Mouse (Mus musculus) limb, embryonic 14.5 days (tissue): ENCODE results near the gene Kit. TPM values are rescaled to one million over a fixed set of nuclear protein-coding genes. Genes with fewer than 3 reads are reported as not detected.

Experiments
- ATAC-seq: fragments of 200-750 bp; cut with Nextera tagmentation; 2 replicates; pipeline ENCODE4 v1.8.0; 2017; ENCODE audit warnings: low read depth, moderate number of reproducible peaks, moderate TSS enrichment; ENCODE audit not compliant: low FRiP score
- DNase-seq: peaks from one replicate; pipeline ENCODE4 v3.0.0-alpha.2; 2015; ENCODE audit warnings: low spot score
- H3K27ac ChIP-seq: fragments of 300-500 bp; sonication (generic); replicated peaks from 2 replicates; pipeline ENCODE4 v1.5.1; 2014; ENCODE audit warnings: low read depth, mild to moderate bottlenecking, low read length, moderate library complexity, mixed read lengths
- H3K27me3 ChIP-seq: fragments of 300-500 bp; sonication (generic); 2 replicates; pipeline ENCODE4 v1.6.1; 2014; ENCODE audit warnings: low read length, mixed read lengths; ENCODE audit not compliant: control insufficient read depth, insufficient read depth
- H3K36me3 ChIP-seq: fragments of 300-500 bp; sonication (generic); 2 replicates; pipeline ENCODE4 v1.6.1; 2014; ENCODE audit warnings: mild to moderate bottlenecking, low read length, moderate library complexity, mixed read lengths; ENCODE audit not compliant: control insufficient read depth, insufficient read depth
- H3K4me1 ChIP-seq: fragments of 300-500 bp; sonication (generic); 2 replicates; pipeline ENCODE4 v1.6.1; 2014; ENCODE audit warnings: antibody characterized with exemption, low read length, mixed read lengths; ENCODE audit not compliant: control insufficient read depth, insufficient read depth
- H3K4me2 ChIP-seq: fragments of 300-500 bp; sonication (generic); replicated peaks from 2 replicates; pipeline ENCODE4 v1.6.1; 2014; ENCODE audit warnings: low read depth, mild to moderate bottlenecking, low read length, moderate library complexity; ENCODE audit not compliant: severe bottlenecking
- H3K4me3 ChIP-seq: fragments of 300-500 bp; sonication (generic); replicated peaks from 2 replicates; pipeline ENCODE4 v1.5.1; 2014; ENCODE audit warnings: low read length
- H3K9ac ChIP-seq: fragments of 300-500 bp; sonication (generic); 2 replicates; pipeline ENCODE4 v1.6.1; 2014; ENCODE audit warnings: mild to moderate bottlenecking, low read depth, low read length, moderate library complexity; ENCODE audit not compliant: severe bottlenecking
- H3K9me3 ChIP-seq: fragments of 300-500 bp; sonication (generic); 2 replicates; pipeline ENCODE4 v1.6.1; 2016; ENCODE audit warnings: low read length; ENCODE audit not compliant: control insufficient read depth
- POLR2A ChIP-seq: fragments of 200-500 bp; IDR thresholded peaks from 2 replicates; pipeline ENCODE4 v1.8.0; 2012; ENCODE audit warnings: inconsistent platforms, mild to moderate bottlenecking, moderate library complexity, borderline replicate concordance; ENCODE audit not compliant: insufficient read depth, insufficient read length; ENCODE audit errors: extremely low read depth
- WGBS: fragments of 180-500 bp; shearing (Covaris S2); extraction: QIAGEN DNeasy Blood & Tissue Kit; methylation state at CpG from one replicate; pipeline ENCODE4 v1.1.7; 2014; 5-methylcytosine and 5-hydroxymethylcytosine counted together
- polyA plus RNA-seq, 2 experiments: library from polyadenylated mRNA; depleted of rRNA in 1 of 2; stranded (reverse) in 1 of 2; unstranded in 1 of 2; fragments of >200 nt; fragmentation: Nextera tagmentation in 1 of 2; extraction: Ambion mirVana in 1 of 2; gene quantifications; 2 replicates each; pipeline versions ENCODE4 v1.2.1 to v1.2.3; 2012 to 2014

The Kit gene
- polyA plus RNA-seq, 2 experiments: 16.1 to 17.7 TPM

DNA sequence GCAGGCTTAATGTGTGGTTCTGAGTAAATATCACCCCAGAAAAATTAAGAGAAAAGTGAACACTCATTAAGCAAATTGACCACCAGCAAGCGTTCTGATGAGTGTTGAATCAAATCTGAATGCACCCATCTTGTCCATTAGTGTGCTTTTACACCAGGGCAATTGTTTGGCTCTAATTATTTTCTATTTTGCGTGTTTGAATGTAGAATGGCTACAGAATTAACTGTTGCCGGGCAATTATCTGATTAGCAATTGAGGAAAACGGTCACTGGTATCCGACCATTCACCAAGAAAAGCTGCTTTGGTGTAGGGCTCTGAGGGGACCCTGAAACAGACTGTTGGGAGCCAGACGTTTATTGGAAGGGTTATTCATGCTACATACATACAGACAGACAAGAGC, 16.2 kb downstream of the Kit start:
- Histone ChIP-seq H3K9ac (no peak overlapping the region), H3K27me3 (no peaks in the 10 kb centered on the region), H3K4me1 (peaks cover 5% of the 10 kb centered on the region; the same call in 1 of the 2 replicates), H3K4me2 (no peak overlapping the region), H3K27ac (no peak overlapping the region), H3K9me3 (no peaks in the 10 kb centered on the region), H3K36me3 (no peaks in the 10 kb centered on the region), H3K4me3 (no peak overlapping the region)
- WGBS: 65% methylated on average over 6 of the region's 6 CpGs
- DNase-seq (no peak), ATAC-seq (no peak)
- no peak for TF ChIP-seq POLR2A

DNA sequence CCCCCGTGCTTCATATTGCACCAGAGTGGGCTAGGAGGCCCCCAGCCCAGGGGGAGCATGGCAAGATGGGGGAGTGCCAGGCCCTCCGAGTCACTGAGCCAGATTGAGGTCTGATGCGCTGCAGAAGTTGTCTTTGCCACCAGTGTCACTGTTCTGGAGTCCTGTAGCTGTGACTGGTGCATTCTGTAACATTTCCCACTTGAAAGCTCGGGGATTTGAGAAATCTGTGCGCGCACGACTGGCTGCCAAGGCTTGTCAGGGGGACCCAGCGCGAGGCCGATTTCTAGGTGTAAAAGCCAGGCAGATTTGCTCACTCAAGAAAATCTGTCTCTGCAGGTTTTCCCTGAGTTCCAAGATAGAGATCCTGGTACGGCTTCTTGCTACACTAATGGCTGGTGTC, 16.9 kb downstream of the Kit start:
- ATAC-seq (no peak), DNase-seq (no peak)
- 74% methylated on average over 11 of the region's 11 CpGs for WGBS
- no peak overlapping the region for H3K9ac ChIP-seq
- H3K4me2 ChIP-seq: no peak overlapping the region
- no peak for TF ChIP-seq POLR2A
- H3K4me3 ChIP-seq: no peak overlapping the region
- peaks cover 8% of the 10 kb centered on the region; the same call in 1 of the 2 replicates for H3K4me1 ChIP-seq
- H3K27me3 ChIP-seq: no peaks in the 10 kb centered on the region
- H3K27ac ChIP-seq: no peak overlapping the region
- H3K9me3 ChIP-seq: no peaks in the 10 kb centered on the region
- no peaks in the 10 kb centered on the region for H3K36me3 ChIP-seq

DNA sequence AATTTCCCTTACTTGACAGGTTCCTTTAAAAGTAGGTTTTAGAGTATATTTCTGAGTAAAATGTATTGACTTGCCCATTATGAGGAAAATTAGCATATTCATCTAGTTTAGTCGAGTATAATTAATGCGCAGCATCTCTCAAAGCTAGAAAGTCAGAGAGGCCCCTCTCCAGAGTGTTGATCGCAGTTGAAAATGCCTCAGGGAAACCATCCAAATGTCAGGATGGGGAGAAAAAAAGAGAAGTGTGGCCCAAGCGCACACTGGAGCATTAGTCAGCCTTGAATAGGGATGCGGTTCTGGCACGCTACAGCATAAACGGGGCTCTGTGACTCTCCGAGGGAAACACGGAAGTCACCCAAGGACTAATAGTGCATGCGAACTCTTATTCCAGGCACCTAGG, 20.6 kb downstream of the Kit start:
- H3K9me3 ChIP-seq: no peaks in the 10 kb centered on the region
- TF ChIP-seq POLR2A: no peak
- DNase-seq (no peak), ATAC-seq (no peak)
- no peaks in the 10 kb centered on the region for H3K36me3 ChIP-seq
- H3K4me3 ChIP-seq: no peak overlapping the region
- H3K27ac ChIP-seq: no peak overlapping the region
- no peak overlapping the region for H3K9ac ChIP-seq
- peaks cover 8% of the 10 kb centered on the region for H3K4me1 ChIP-seq
- WGBS: 93% methylated on average over 10 of the region's 10 CpGs
- H3K4me2 ChIP-seq: no peak overlapping the region
- H3K27me3 ChIP-seq: no peaks in the 10 kb centered on the region

DNA sequence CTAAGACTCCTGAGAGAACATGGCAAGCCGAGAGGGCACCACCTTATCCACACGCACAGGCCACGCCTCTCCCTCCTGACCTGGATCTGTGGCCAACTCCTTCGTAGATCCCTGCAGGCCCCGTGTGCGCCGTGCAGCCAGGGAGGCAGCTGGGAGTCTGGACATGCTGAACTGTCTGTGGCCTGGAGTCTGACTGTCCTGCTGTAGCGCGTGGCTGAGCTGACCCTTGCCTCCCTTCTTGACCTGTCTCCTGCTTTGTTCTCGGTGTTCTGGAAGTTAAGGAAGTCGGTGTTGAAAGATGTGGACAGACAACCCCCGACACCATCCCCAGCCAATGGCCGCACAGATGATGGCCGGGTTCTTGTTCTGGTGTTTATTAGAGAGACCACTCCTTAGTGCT, 21.5 kb downstream of the Kit start:
- H3K27me3 ChIP-seq: no peaks in the 10 kb centered on the region
- H3K4me3 ChIP-seq: no peak overlapping the region
- 20% methylated on average over 14 of the region's 14 CpGs for WGBS
- ATAC-seq (no peak), DNase-seq (no peak)
- no peak for TF ChIP-seq POLR2A
- H3K9me3 ChIP-seq: no peaks in the 10 kb centered on the region
- no peak overlapping the region for H3K9ac ChIP-seq
- H3K27ac ChIP-seq: no peak overlapping the region
- H3K4me2 ChIP-seq: 0 out of 2 replicates have a peak overlapping the region, but pooled peaks have one; percentile 21
- H3K4me1 ChIP-seq: peaks cover 6% of the 10 kb centered on the region
- no peaks in the 10 kb centered on the region for H3K36me3 ChIP-seq

DNA sequence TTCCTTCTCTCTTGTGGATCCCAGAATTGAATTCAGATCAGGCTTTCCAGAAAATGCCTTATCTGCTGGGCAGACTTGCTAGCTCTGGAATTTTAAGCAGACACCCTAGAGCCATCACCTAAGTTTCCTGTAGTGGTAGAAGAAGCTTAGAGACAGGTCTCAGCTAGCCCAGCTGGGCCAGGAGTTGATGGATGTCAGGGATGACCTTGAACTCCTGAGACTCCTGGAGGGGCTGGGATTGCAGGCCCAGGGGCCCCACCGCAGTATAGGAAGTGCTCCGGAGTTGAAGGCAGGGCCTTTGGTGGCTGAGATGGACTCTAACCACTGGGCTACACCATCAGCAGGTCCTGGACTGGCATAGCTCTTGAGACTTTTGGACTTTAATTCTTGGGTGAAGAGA, 22.6 kb downstream of the Kit start:
- Histone ChIP-seq H3K9ac (no peak overlapping the region; the same call in 1 of the 2 replicates), H3K4me1 (peaks cover 4% of the 10 kb centered on the region), H3K36me3 (no peaks in the 10 kb centered on the region), H3K4me2 (no peak overlapping the region), H3K27ac (no peak overlapping the region), H3K9me3 (no peaks in the 10 kb centered on the region), H3K27me3 (no peaks in the 10 kb centered on the region), H3K4me3 (no peak overlapping the region)
- no peak for ATAC-seq
- no peak for TF ChIP-seq POLR2A
- 75% methylated on average over 2 of the region's 2 CpGs for WGBS
- no peak for DNase-seq

DNA sequence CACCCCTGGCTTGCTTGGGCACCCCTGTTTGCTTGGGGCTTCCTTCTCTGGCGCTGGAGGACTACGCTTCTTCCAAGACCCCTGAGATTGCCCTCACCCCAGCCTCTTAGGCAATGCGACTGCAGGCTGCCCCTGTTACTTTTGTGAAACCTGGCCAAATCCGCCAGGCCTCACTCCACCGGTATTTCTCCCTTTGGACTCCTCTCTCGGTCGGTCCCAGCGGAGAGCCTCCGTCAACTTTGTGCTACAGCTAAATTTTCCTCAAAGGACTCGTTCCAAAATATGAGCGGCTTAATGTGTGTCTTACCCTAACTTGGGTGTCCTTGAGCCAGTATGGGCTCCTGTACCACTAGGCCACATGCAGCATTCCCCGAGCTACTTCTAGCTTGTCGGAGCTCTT, 23.8 kb downstream of the Kit start:
- 91% methylated on average over 13 of the region's 13 CpGs for WGBS
- ATAC-seq: no peak

More for the DNA sequence above, 23.8 kb downstream of the Kit start:
- TF ChIP-seq POLR2A: no peak
- Histone ChIP-seq H3K36me3 (no peaks in the 10 kb centered on the region), H3K9ac (no peak overlapping the region), H3K9me3 (no peaks in the 10 kb centered on the region), H3K27ac (no peak overlapping the region), H3K27me3 (no peaks in the 10 kb centered on the region), H3K4me2 (no peak overlapping the region), H3K4me3 (no peak overlapping the region), H3K4me1 (peaks cover 4% of the 10 kb centered on the region)
- DNase-seq: no peak
